Comparison of ENCODE assay signal across 8 mouse cellular contexts in the genomic region with DNA sequence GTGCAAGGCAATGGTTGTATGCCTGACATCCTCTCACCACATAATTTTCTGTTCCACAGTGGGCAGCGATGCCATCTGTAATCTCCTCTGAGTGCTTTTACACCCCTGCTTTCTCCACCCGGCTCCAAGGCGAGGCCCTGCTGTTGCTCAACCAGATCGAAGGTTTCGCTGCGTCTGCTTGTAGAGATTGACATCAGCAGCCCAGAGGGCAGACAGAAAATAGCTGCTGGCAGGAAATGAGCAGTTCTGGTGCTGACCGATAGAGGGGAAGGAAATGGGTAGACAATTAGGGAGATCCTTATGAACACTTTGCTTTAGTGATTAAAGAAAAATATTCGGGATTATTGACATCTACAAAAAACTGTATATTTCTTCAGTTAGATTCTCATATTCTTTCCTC.
DNase-seq lines count a peak whose midpoint lies in the region; ATAC-seq lines count a peak whose summit lies in the region.

No protein-coding gene starts in this region.

- H3K27ac ChIP-seq in embryonic facial prominence, embryonic 11.5 days (replicated peaks; ENCODE audit: low read depth, low read length) = no peak overlapping the region

- H3K9me3 ChIP-seq in embryonic facial prominence, embryonic 11.5 days (replicated peaks; ENCODE audit: control insufficient read depth, low read length) = no peaks in the 10 kb centered on the region

- no peaks in the 10 kb centered on the region for H3K36me3 ChIP-seq in embryonic facial prominence, embryonic 11.5 days (replicated peaks; ENCODE audit: control insufficient read depth, insufficient read depth, low read depth, low read length)

- no peak overlapping the region for H3K4me2 ChIP-seq in embryonic facial prominence, embryonic 11.5 days (ENCODE audit: low read depth, low read length)

- 20% methylated on average over 8 of the region's 8 CpGs for WGBS in embryonic facial prominence, embryonic 11.5 days

- no peaks in the 10 kb centered on the region for H3K27me3 ChIP-seq in embryonic facial prominence, embryonic 11.5 days (ENCODE audit: control insufficient read depth, insufficient read depth, low read length)

- intact Hi-C loops in heart, postnatal 25 days (cut with DNase I) = no loop called here

- no peaks in the 10 kb centered on the region for H3K4me1 ChIP-seq in embryonic facial prominence, embryonic 11.5 days (ENCODE audit: control insufficient read depth, insufficient read depth, low read length)

- no peak overlapping the region; the same call in 1 of the 2 replicates for H3K9ac ChIP-seq in embryonic facial prominence, embryonic 11.5 days (replicated peaks; ENCODE audit: low read length)

- no peak overlapping the region for H3K4me3 ChIP-seq in embryonic facial prominence, embryonic 11.5 days (ENCODE audit: low read depth, low read length)

- DNase-seq in right cerebral cortex, adult 18-20 months = peak; percentile 39
- DNase-seq in right cerebral cortex, postnatal 4 days = no peak
- peak; percentile 60 for DNase-seq in embryonic facial prominence, embryonic 11.5 days (ENCODE audit: low spot score)
- peak; percentile 17 for DNase-seq in heart, postnatal 25 days (ENCODE audit: low spot score)
- peak; percentile 16 to 64 for DNase-seq in left cerebral cortex, adult 9 months (ENCODE audit: low spot score in 2 of 2)
- peak; percentile 52 for DNase-seq in lung, postnatal 36 days
- peak; percentile 25 to 35 for DNase-seq in thymus, postnatal 36 days
- no peak for DNase-seq in neural tube, embryonic 10.5 days (ENCODE audit: extremely low spot score, low spot score)

- ATAC-seq in embryonic facial prominence, embryonic 11.5 days (replicated peaks; ENCODE audit: insufficient number of reproducible peaks, low FRiP score, low TSS enrichment, low read depth) = no peak

Comparison
In these comparisons a context has a peak if more than half of its experiments do, and no peak if none do; other contexts are left out.
1. DNase-seq: peak in right cerebral cortex, adult 18-20 months (single experiment), embryonic facial prominence, embryonic 11.5 days (single experiment), heart, postnatal 25 days (single experiment), left cerebral cortex, adult 9 months (2 of 2), lung, postnatal 36 days (single experiment) and thymus, postnatal 36 days (2 of 2); none in right cerebral cortex, postnatal 4 days (single experiment) and neural tube, embryonic 10.5 days (single experiment).